Mouse (Mus musculus) forebrain, embryonic 15.5 days (tissue): Measurements from ENCODE around the gene Ptges2. TPM values are rescaled to one million over a fixed set of nuclear protein-coding genes. Genes with fewer than 3 reads are reported as not detected.
"Not testable (repeated sequence)": the region's sequence is repeated elsewhere in the genome, so short reads cannot be mapped to it uniquely, and the experiment has no call there.

ENCODE experiments used
- ATAC-seq: fragments of 200-750 bp; cut with Nextera tagmentation; replicated peaks from 2 replicates; pipeline ENCODE4 v1.8.0; 2017; ENCODE audit warnings: mild to moderate bottlenecking, moderate TSS enrichment, moderate library complexity
- H3K27ac ChIP-seq: fragments of 300-500 bp; sonication (generic); replicated peaks from 2 replicates; pipeline ENCODE4 v1.5.1; 2015; ENCODE audit warnings: mild to moderate bottlenecking, inconsistent platforms
- H3K27me3 ChIP-seq: fragments of 300-500 bp; sonication (generic); 2 replicates; pipeline ENCODE4 v1.6.1; 2015; ENCODE audit warnings: inconsistent platforms
- H3K36me3 ChIP-seq: fragments of 300-500 bp; sonication (generic); 2 replicates; pipeline ENCODE4 v1.6.1; 2015; ENCODE audit warnings: mild to moderate bottlenecking, inconsistent platforms
- H3K4me1 ChIP-seq: fragments of 300-500 bp; sonication (generic); 2 replicates; pipeline ENCODE4 v1.6.1; 2015; ENCODE audit warnings: inconsistent platforms
- H3K4me2 ChIP-seq: fragments of 300-500 bp; sonication (generic); replicated peaks from 2 replicates; pipeline ENCODE4 v1.6.1; 2015; ENCODE audit warnings: mild to moderate bottlenecking, inconsistent platforms
- H3K4me3 ChIP-seq: fragments of 300-500 bp; sonication (generic); 2 replicates; pipeline ENCODE4 v1.5.1; 2015; ENCODE audit warnings: mild to moderate bottlenecking, inconsistent platforms
- H3K9ac ChIP-seq: fragments of 300-500 bp; sonication (generic); replicated peaks from 2 replicates; pipeline ENCODE4 v1.6.1; 2015; ENCODE audit warnings: mild to moderate bottlenecking, inconsistent platforms
- H3K9me3 ChIP-seq: fragments of 300-500 bp; sonication (generic); 2 replicates; pipeline ENCODE4 v1.6.1; 2016; ENCODE audit warnings: inconsistent platforms
- WGBS: fragments of 180-500 bp; shearing (Covaris S2); methylation state at CpG from one replicate; pipeline ENCODE4 v1.1.7; 2015; ENCODE audit warnings: mixed read lengths; 5-methylcytosine and 5-hydroxymethylcytosine counted together
- polyA plus RNA-seq: library from polyadenylated mRNA; unstranded; fragments of >200 nt; fragmentation: Nextera tagmentation; extraction: Ambion mirVana; gene quantifications from 2 replicates; pipeline ENCODE4 v1.2.1, GENCODE M21; 2015

Ptges2 gene
- polyA plus RNA-seq, 1 experiment from 2014 or later, result 40.3 TPM

GRCm38 (mm10) chr2:32357710-32358109, 38.0 kb upstream of the Ptges2 start:
- H3K27me3 ChIP-seq, result peaks cover 13% of the 10 kb centered on the region; the same call in 1 of the 2 replicates
- no peak overlapping the region for H3K9ac ChIP-seq
- H3K4me1 ChIP-seq, result peaks cover 17% of the 10 kb centered on the region
- no peak overlapping the region for H3K4me3 ChIP-seq
- H3K27ac ChIP-seq, result no peak overlapping the region
- no peaks in the 10 kb centered on the region for H3K9me3 ChIP-seq
- WGBS, result 77% methylated on average over 3 of the region's 3 CpGs
- no peaks in the 10 kb centered on the region for H3K36me3 ChIP-seq
- H3K4me2 ChIP-seq, result no peak overlapping the region
- ATAC-seq, result no peak

DNA sequence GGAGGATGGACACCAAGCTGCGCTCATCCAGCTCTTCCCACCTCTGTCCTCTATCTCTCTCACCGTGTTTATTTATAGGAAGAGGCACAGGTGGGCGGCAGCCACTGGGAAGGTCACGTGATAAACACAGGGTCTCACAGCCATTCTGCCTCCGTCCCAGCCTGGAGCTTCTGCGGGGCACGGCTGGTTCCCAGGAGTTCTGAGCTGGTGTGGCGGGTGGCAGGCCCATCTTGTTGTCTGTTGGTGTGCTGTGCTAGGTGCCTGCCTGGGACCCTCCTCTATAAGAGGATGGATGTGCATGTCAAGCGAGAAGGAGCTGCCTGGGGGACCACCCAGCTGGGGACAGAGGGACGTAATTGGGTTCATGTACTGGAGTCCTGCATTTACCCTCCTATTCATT, 37.3 kb upstream of the Ptges2 start:
- Histone ChIP-seq H3K4me1 (peaks cover 17% of the 10 kb centered on the region), H3K36me3 (no peaks in the 10 kb centered on the region), H3K9ac (no peak overlapping the region), H3K9me3 (no peaks in the 10 kb centered on the region), H3K4me2 (no peak overlapping the region), H3K27me3 (peaks cover 13% of the 10 kb centered on the region; the same call in 1 of the 2 replicates), H3K4me3 (no peak overlapping the region), H3K27ac (no peak overlapping the region)
- no peak for ATAC-seq
- 71% methylated on average over 10 of the region's 10 CpGs for WGBS

GRCm38 (mm10) chr2:32360741-32361140, 35.0 kb upstream of the Ptges2 start:
- Histone ChIP-seq H3K36me3 (0 out of 2 replicates have a peak, but pooled peaks cover 2% of the 10 kb centered on the region), H3K4me1 (peaks cover 27% of the 10 kb centered on the region), H3K9me3 (no peaks in the 10 kb centered on the region), H3K4me3 (peak overlapping the region; percentile 30), H3K27ac (no peak overlapping the region), H3K4me2 (peak overlapping the region; percentile 46), H3K9ac (no peak overlapping the region), H3K27me3 (peaks cover 13% of the 10 kb centered on the region; the same call in 1 of the 2 replicates)
- 4% methylated on average over 14 of the region's 14 CpGs for WGBS
- no peak for ATAC-seq

GRCm38 (mm10) chr2:32361437-32361836, 34.3 kb upstream of the Ptges2 start:
- no peak overlapping the region for H3K27ac ChIP-seq
- H3K4me1 ChIP-seq, result peaks cover 27% of the 10 kb centered on the region
- peak overlapping the region; percentile 30 for H3K4me3 ChIP-seq
- H3K4me2 ChIP-seq, result peak overlapping the region; percentile 46
- H3K9ac ChIP-seq, result peak overlapping the region; percentile 18; the same call in 1 of the 2 replicates
- H3K27me3 ChIP-seq, result peaks cover 13% of the 10 kb centered on the region; the same call in 1 of the 2 replicates
- H3K36me3 ChIP-seq, result peaks cover 3% of the 10 kb centered on the region; the same call in 1 of the 2 replicates
- H3K9me3 ChIP-seq, result no peaks in the 10 kb centered on the region
- ATAC-seq, result 0 out of 2 replicates have a peak, but pooled peaks have one; percentile 34
- under 1% methylated on average over 24 of the region's 24 CpGs for WGBS

- H3K9me3 ChIP-seq, ATAC-seq, H3K36me3 ChIP-seq: not testable (repeated sequence)
- Histone ChIP-seq H3K4me1 (peaks cover 27% of the 10 kb centered on the region), H3K4me3 (peak overlapping the region; percentile 70), H3K9ac (peak overlapping the region; percentile 68; the same call in 1 of the 2 replicates), H3K27me3 (peaks cover 13% of the 10 kb centered on the region; the same call in 1 of the 2 replicates), H3K27ac (0 out of 2 replicates have a peak overlapping the region, but pooled peaks have one; percentile 75), H3K4me2 (peak overlapping the region; percentile 63)
- 43% methylated on average over 5 of the region's 5 CpGs for WGBS
These were observed 33.4 kb upstream of the Ptges2 start for GRCm38 (mm10) chr2:32362274-32362673.

- peak overlapping the region; percentile 70 for H3K4me3 ChIP-seq
- H3K27ac ChIP-seq, result peak overlapping the region; percentile 75
- peaks cover 9% of the 10 kb centered on the region for H3K36me3 ChIP-seq
- H3K9me3 ChIP-seq, result no peaks in the 10 kb centered on the region
- H3K27me3 ChIP-seq, result peaks cover 13% of the 10 kb centered on the region; the same call in 1 of the 2 replicates
- under 1% methylated on average over 53 of the region's 53 CpGs for WGBS
- H3K9ac ChIP-seq, result peak overlapping the region; percentile 68
- H3K4me1 ChIP-seq, result peaks cover 27% of the 10 kb centered on the region
- H3K4me2 ChIP-seq, result peak overlapping the region; percentile 63
- peak; percentile 83 for ATAC-seq
These were observed 32.8 kb upstream of the Ptges2 start for GRCm38 (mm10) chr2:32362817-32363340.

DNA sequence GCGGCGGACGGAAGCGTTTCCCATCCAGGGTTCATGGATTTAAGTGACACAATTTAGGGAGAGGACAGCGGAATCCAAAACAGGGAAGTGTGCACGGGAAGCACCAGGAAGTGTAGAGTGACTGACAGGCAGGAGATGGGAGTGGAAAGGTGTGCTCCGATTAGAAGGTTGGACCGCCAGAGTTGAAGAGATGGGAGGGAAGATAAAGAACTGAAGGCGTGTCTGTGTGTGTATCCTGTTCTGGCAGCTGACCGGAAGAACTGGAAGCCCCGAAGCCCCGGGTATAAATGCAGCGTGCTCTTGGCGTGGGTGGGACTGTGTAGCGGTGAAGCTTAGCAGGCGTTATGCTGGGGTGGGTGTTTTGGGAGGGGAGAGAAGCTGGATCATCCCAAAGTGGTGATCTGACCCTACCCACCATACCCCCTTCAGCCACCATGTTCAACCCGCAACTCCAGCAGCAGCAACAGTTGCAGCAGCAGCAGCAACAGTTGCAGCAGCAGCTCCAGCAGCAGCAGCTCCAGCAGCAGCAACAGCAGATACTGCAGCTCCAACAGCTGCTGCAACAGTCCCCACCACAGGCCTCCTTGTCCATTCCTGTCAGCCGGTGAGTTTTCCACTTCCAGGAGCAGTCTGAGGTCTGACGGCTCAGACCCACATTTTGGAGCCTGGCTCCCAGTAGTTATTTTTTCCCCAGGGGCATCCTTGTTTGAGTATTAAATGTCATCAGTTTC, 32.2 kb upstream of the Ptges2 start:
- H3K4me3 ChIP-seq, result peak overlapping the region; percentile 70
- H3K27me3 ChIP-seq, result peaks cover 13% of the 10 kb centered on the region; the same call in 1 of the 2 replicates
- peak overlapping the region; percentile 63 for H3K4me2 ChIP-seq
- peak overlapping the region; percentile 68 for H3K9ac ChIP-seq
- H3K9me3 ChIP-seq, result no peaks in the 10 kb centered on the region
- H3K36me3 ChIP-seq, result peaks cover 15% of the 10 kb centered on the region
- peaks cover 27% of the 10 kb centered on the region for H3K4me1 ChIP-seq
- H3K27ac ChIP-seq, result peak overlapping the region; percentile 75
- ATAC-seq, result peak; percentile 65
- WGBS, result 12% methylated on average over 17 of the region's 19 CpGs

GRCm38 (mm10) chr2:32364121-32364520, 31.6 kb upstream of the Ptges2 start:
- peaks cover 27% of the 10 kb centered on the region for H3K4me1 ChIP-seq
- no peak overlapping the region for H3K27ac ChIP-seq
- H3K4me2 ChIP-seq, result peak overlapping the region; percentile 63
- WGBS, result 87% methylated on average over 8 of the region's 8 CpGs
- H3K9ac ChIP-seq, result peak overlapping the region; percentile 68; the same call in 1 of the 2 replicates
- ATAC-seq, result no peak
- H3K36me3 ChIP-seq, result peaks cover 18% of the 10 kb centered on the region
- H3K27me3 ChIP-seq, result peaks cover 13% of the 10 kb centered on the region; the same call in 1 of the 2 replicates
- H3K4me3 ChIP-seq, result peak overlapping the region; percentile 70
- H3K9me3 ChIP-seq, result no peaks in the 10 kb centered on the region

DNA sequence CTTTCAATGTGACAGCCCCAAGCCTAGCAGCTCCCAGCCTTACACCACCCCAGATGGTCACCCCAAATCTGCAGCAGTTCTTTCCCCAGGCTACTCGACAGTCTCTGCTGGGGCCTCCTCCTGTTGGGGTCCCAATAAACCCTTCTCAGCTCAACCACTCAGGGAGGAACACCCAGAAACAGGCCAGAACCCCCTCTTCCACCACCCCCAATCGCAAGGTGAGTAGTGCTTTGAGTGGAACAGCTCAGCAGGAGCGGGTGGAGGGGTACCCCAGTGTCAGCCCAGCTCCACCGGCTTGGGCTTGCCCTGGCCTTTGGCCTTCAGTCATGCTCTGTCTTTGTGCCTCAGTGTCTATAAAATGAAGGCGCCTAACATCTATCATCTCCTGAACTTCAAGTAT, 28.4 kb upstream of the Ptges2 start:
- H3K27ac ChIP-seq, result no peak overlapping the region
- no peaks in the 10 kb centered on the region for H3K9me3 ChIP-seq
- no peak overlapping the region for H3K4me2 ChIP-seq
- peaks cover 14% of the 10 kb centered on the region for H3K4me1 ChIP-seq
- ATAC-seq, result no peak
- WGBS, result 97% methylated on average over 5 of the region's 5 CpGs
- H3K36me3 ChIP-seq, result peaks cover 50% of the 10 kb centered on the region
- no peak overlapping the region for H3K9ac ChIP-seq
- H3K4me3 ChIP-seq, result no peak overlapping the region
- no peaks in the 10 kb centered on the region for H3K27me3 ChIP-seq

DNA sequence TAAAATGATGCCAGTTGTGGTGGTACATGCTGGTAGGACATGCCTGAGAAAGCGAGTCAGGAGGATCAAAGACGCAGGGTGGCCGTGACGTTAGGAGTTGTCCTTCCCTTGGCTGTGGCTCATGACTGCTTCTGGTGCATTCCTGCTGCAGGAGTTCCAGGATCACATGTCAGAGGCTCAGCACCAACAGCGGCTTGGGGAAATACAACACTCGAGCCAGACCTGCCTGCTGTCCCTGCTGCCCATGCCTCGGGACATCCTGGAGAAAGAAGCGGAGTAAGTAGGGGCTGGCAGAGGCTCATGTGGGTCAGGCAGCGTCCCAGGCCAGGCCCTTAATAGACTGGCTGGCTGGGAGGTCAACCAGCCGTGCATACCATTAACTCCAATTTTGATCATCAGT, 21.5 kb upstream of the Ptges2 start:
- Histone ChIP-seq H3K27ac (no peak overlapping the region), H3K9ac (no peak overlapping the region), H3K4me2 (no peak overlapping the region), H3K9me3 (no peaks in the 10 kb centered on the region), H3K4me1 (no peaks in the 10 kb centered on the region), H3K27me3 (no peaks in the 10 kb centered on the region), H3K4me3 (no peak overlapping the region), H3K36me3 (peaks cover 94% of the 10 kb centered on the region)
- 91% methylated on average over 10 of the region's 10 CpGs for WGBS
- no peak for ATAC-seq

DNA sequence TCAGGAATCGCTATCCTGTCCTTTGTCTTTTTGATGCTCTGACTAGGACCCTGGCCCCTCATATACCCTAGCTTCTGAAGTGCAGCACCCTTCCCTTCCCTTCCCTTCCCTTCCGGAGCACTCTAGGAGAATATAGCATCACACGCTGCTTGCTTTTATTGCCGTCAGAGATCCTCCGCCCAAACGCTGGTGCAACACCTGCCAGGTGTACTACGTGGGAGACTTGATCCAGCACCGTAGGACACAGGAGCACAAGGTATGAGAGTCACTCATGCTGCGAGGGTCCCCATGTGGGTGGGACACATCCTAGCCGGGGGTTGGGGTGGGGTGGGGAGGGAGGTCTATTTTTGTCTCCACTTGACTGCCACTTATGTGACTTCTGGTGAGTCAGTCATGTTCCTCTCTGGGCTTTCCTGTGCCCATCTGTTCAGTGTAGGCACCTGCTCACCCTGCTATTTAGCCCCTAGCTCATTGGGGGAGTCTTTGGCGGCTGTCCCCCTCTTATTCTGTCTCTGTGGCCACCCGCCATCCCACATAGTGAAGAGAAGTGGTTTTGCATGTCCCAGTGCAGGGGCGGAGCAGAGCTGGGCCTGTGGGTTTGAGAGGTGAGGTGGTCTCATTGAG, 20.3 kb upstream of the Ptges2 start:
- WGBS, result 92% methylated on average over 13 of the region's 13 CpGs
- no peaks in the 10 kb centered on the region for H3K27me3 ChIP-seq
- no peak for ATAC-seq
- no peak overlapping the region for H3K4me2 ChIP-seq
- H3K27ac ChIP-seq, result no peak overlapping the region
- H3K4me1 ChIP-seq, result no peaks in the 10 kb centered on the region
- no peaks in the 10 kb centered on the region for H3K9me3 ChIP-seq
- H3K36me3 ChIP-seq, result peaks cover 86% of the 10 kb centered on the region
- no peak overlapping the region for H3K9ac ChIP-seq
- H3K4me3 ChIP-seq, result no peak overlapping the region

- Histone ChIP-seq H3K27me3 (no peaks in the 10 kb centered on the region), H3K4me1 (peaks cover 10% of the 10 kb centered on the region), H3K36me3 (peaks cover 71% of the 10 kb centered on the region), H3K4me2 (no peak overlapping the region), H3K27ac (no peak overlapping the region), H3K4me3 (no peak overlapping the region), H3K9me3 (no peaks in the 10 kb centered on the region), H3K9ac (no peak overlapping the region)
- WGBS, result 92% methylated on average over 10 of the region's 10 CpGs
- no peak for ATAC-seq
These were observed 18.7 kb upstream of the Ptges2 start for GRCm38 (mm10) chr2:32376963-32377362.
